31 mouse cellular contexts compared by ENCODE assay signal in the genomic region with DNA sequence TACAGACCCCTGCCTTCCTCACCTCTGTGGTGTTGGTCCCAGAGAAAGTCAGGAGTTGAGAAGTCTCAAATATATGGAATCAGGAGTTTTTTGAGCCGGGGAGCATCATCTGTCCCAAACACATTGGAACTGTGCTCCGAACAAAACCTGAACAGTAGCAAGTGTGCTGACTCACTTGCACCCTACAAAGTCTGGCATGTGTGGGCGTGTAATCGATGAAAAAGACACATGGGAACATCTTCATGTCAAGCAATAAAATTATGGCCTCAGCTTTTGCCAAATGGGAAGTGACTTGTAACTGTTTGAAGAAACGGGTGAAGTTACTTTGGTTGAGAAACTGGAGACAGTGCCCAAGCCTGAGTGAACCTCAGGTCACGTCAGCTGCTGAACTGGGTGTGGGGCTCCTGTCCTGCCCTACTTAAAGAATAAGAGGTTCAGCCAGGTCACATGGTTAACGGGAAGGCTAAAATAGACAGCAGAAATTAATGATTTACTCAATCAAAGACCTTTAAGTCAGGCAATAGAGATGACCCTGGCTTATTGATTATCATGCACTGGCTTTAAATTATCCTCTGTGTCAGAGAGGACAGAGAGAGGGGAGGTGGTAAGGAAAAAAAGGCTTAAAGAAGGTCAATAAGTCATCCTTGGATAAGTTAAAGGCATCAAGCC.
DNase-seq lines count a peak whose midpoint lies in the region; ATAC-seq and TF ChIP-seq lines count a peak whose summit lies in the region.
"Had no signal": no experiment of that assay in that cellular context is flagged by ENCODE, and none has a peak within 500 bp of the region (broad histone marks: within the 10 kb centered on the region; RNA-seq: fewer than 3 reads in every experiment).

No protein-coding gene starts in this region.

- no peaks in the 10 kb centered on the region for H3K9me3 ChIP-seq in heart, embryonic 10.5 days
- no peaks in the 10 kb centered on the region for H3K9me3 ChIP-seq in liver, embryonic 11.5 days (ENCODE audit: control insufficient read depth, low read length)
- no peaks in the 10 kb centered on the region for H3K9me3 ChIP-seq in liver, postnatal 0 days (ENCODE audit: low read length)
- H3K9me3 ChIP-seq: embryonic facial prominence, embryonic 10.5 days; embryonic facial prominence, embryonic 13.5 days; forebrain, embryonic 12.5 days; forebrain, embryonic 15.5 days; G1E; heart, embryonic 13.5 days had no signal

- no peaks in the 10 kb centered on the region for H3K4me1 ChIP-seq in heart, embryonic 10.5 days
- no peaks in the 10 kb centered on the region for H3K4me1 ChIP-seq in liver, embryonic 11.5 days (replicated peaks; ENCODE audit: control insufficient read depth, insufficient read depth, low read length)
- no peaks in the 10 kb centered on the region for H3K4me1 ChIP-seq in liver, postnatal 0 days (ENCODE audit: insufficient read depth)
- H3K4me1 ChIP-seq: embryonic facial prominence, embryonic 10.5 days; embryonic facial prominence, embryonic 13.5 days; forebrain, embryonic 12.5 days; heart, embryonic 13.5 days had no signal

- WGBS in heart, embryonic 10.5 days = 76% methylated on average over 7 of the region's 7 CpGs
- 71% methylated on average over 7 of the region's 7 CpGs for WGBS in liver, embryonic 11.5 days
- WGBS in liver, postnatal 0 days (ENCODE audit: insufficient replicate concordance) = 63% methylated on average over 7 of the region's 7 CpGs

- DNase-seq in heart, embryonic 10.5 days (ENCODE audit: low spot score) = peak; percentile 31
- no peak for DNase-seq in heart, adult 9 months (ENCODE audit: low spot score in 2 of 2)
- peak; percentile 16 for DNase-seq in layer of hippocampus, adult 9-11 months
- DNase-seq in layer of hippocampus, postnatal 10 days (ENCODE audit: low spot score in 2 of 2) = no peak
- DNase-seq in liver, embryonic 11.5 days (ENCODE audit: low spot score) = peak; percentile 5
- DNase-seq in liver = no peak
- DNase-seq in liver, postnatal 0 days = no peak
- DNase-seq: adrenal gland, adult 2 months; adrenal gland, postnatal 14 days; B cell, adult 2 months; cerebellum, adult 11-12 months; cerebellum, adult 8-10 months; cerebellum, postnatal 10 days; cerebellum, postnatal 36 days; embryo, embryonic 11 days; gastrocnemius, adult 2 months; gastrocnemius, postnatal 14 days; heart, adult 11 months; heart, postnatal 14 days; heart, postnatal 4 days had no signal

- no peak for TF ChIP-seq EP300 in liver, postnatal 0 days (IDR thresholded peaks at IDR 0.05; ENCODE audit: low read depth)

- H3K36me3 ChIP-seq in heart, embryonic 10.5 days = no peaks in the 10 kb centered on the region
- no peaks in the 10 kb centered on the region for H3K36me3 ChIP-seq in liver, embryonic 11.5 days (ENCODE audit: control insufficient read depth, insufficient read depth, low read length)
- H3K36me3 ChIP-seq in liver, postnatal 0 days (replicated peaks; ENCODE audit: insufficient read depth, low read length) = no peaks in the 10 kb centered on the region
- H3K36me3 ChIP-seq: embryonic facial prominence, embryonic 10.5 days; embryonic facial prominence, embryonic 13.5 days; forebrain, embryonic 12.5 days; forebrain, embryonic 15.5 days; G1E; heart, embryonic 13.5 days had no signal

- no peak overlapping the region for H3K9ac ChIP-seq in liver, embryonic 11.5 days (ENCODE audit: low read depth, low read length)
- H3K9ac ChIP-seq in liver, postnatal 0 days (replicated peaks) = no peak overlapping the region
- H3K9ac ChIP-seq: embryonic facial prominence, embryonic 13.5 days; forebrain, embryonic 12.5 days; forebrain, embryonic 15.5 days; heart, embryonic 13.5 days; hindbrain, embryonic 14.5 days had no signal

- ATAC-seq in liver, embryonic 11.5 days (replicated peaks; ENCODE audit: low FRiP score) = no peak
- ATAC-seq in liver, postnatal 0 days = peak; percentile 56
- ATAC-seq: forebrain, embryonic 15.5 days; hindbrain, postnatal 0 days; Patski had no signal

- H3K4me2 ChIP-seq in liver, embryonic 11.5 days = no peak overlapping the region
- H3K4me2 ChIP-seq in liver, postnatal 0 days (ENCODE audit: low read depth, low read length) = no peak overlapping the region
- H3K4me2 ChIP-seq: embryonic facial prominence, embryonic 13.5 days; forebrain, embryonic 12.5 days; forebrain, embryonic 15.5 days; heart, embryonic 13.5 days; hindbrain, embryonic 14.5 days had no signal

- no peak overlapping the region for H3K4me3 ChIP-seq in heart, embryonic 10.5 days
- H3K4me3 ChIP-seq in liver, embryonic 11.5 days (ENCODE audit: low read depth, low read length) = no peak overlapping the region
- H3K4me3 ChIP-seq in liver, postnatal 0 days (ENCODE audit: low read depth, low read length) = no peak overlapping the region
- H3K4me3 ChIP-seq: embryonic facial prominence, embryonic 10.5 days; embryonic facial prominence, embryonic 13.5 days; erythroblast, embryonic 14.5 days; forebrain, embryonic 12.5 days; forebrain, embryonic 15.5 days; gastrocnemius, adult 2 months; heart, embryonic 13.5 days had no signal

- no peak overlapping the region for H3K27ac ChIP-seq in heart, embryonic 10.5 days
- H3K27ac ChIP-seq in liver, embryonic 11.5 days (ENCODE audit: low read depth, low read length) = no peak overlapping the region
- no peak overlapping the region for H3K27ac ChIP-seq in liver, postnatal 0 days (ENCODE audit: low read depth)
- H3K27ac ChIP-seq: embryonic facial prominence, embryonic 10.5 days; embryonic facial prominence, embryonic 13.5 days; forebrain, embryonic 12.5 days; forebrain, embryonic 15.5 days; gastrocnemius, adult 2 months; heart, embryonic 13.5 days; hindbrain, embryonic 14.5 days; hindbrain, postnatal 0 days had no signal

- no peaks in the 10 kb centered on the region for H3K27me3 ChIP-seq in heart, embryonic 10.5 days (ENCODE audit: insufficient read depth, poor library complexity, severe bottlenecking)
- no peaks in the 10 kb centered on the region for H3K27me3 ChIP-seq in liver, embryonic 11.5 days (replicated peaks; ENCODE audit: control insufficient read depth, insufficient read depth, low read length)
- H3K27me3 ChIP-seq in liver, postnatal 0 days (ENCODE audit: insufficient read depth, low read length) = no peaks in the 10 kb centered on the region
- H3K27me3 ChIP-seq: CH12.LX; embryonic facial prominence, embryonic 13.5 days; forebrain, embryonic 12.5 days; forebrain, embryonic 15.5 days; heart, embryonic 13.5 days; Patski had no signal

- no peak for TF ChIP-seq CTCF in liver, postnatal 0 days (IDR thresholded peaks at IDR 0.05; ENCODE audit: low read depth)

Comparison
In these comparisons a context has a peak if more than half of its experiments do, and no peak if none do; other contexts are left out.
1. DNase-seq: peak in heart, embryonic 10.5 days (single experiment), layer of hippocampus, adult 9-11 months (single experiment) and liver, embryonic 11.5 days (single experiment); none in heart, adult 9 months (0 of 2), layer of hippocampus, postnatal 10 days (0 of 2), liver (single experiment) and liver, postnatal 0 days (single experiment).